Mouse (Mus musculus): ENCODE results near the gene Ergic1.

Gene Ergic1

GRCm38 (mm10) chr17:26690236-26690635, 128.9 kb downstream of the Ergic1 start:
- intact Hi-C loops (cut with DNase I): no loop called here

GRCm38 (mm10) chr17:26691110-26691509, 129.8 kb downstream of the Ergic1 start:
- intact Hi-C loops (cut with DNase I): no loop called here

- intact Hi-C loops (cut with DNase I): no loop called here
These were observed 132.1 kb downstream of the Ergic1 start for GRCm38 (mm10) chr17:26693424-26693823.

- intact Hi-C loops (cut with DNase I): no loop called here
These were observed 132.9 kb downstream of the Ergic1 start for GRCm38 (mm10) chr17:26694171-26694570.

- intact Hi-C loops (cut with DNase I): no loop called here
These were observed 133.9 kb downstream of the Ergic1 start for GRCm38 (mm10) chr17:26695193-26695592.

GRCm38 (mm10) chr17:26698846-26699245, 137.6 kb downstream of the Ergic1 start:
- intact Hi-C loops (cut with DNase I): no loop called here

- intact Hi-C loops (cut with DNase I): no loop called here
These were observed 138.7 kb downstream of the Ergic1 start for GRCm38 (mm10) chr17:26699819-26700616.

GRCm38 (mm10) chr17:26701565-26701964, 140.3 kb downstream of the Ergic1 start:
- intact Hi-C loops (cut with DNase I): no loop called here

- intact Hi-C loops (cut with DNase I): no loop called here
These were observed 141.3 kb downstream of the Ergic1 start for GRCm38 (mm10) chr17:26702621-26703020.

GRCm38 (mm10) chr17:26703671-26704070, 142.4 kb downstream of the Ergic1 start:
- intact Hi-C loops (cut with DNase I): no loop called here

GRCm38 (mm10) chr17:26705463-26706359, 144.4 kb downstream of the Ergic1 start:
- intact Hi-C loops (cut with DNase I): no loop called here

Small RNA genes within 50 kb of the gene (microRNA-seq; reads per million reads assigned to microRNA genes)
- gene Gm22420: 0 reads per million in 2 experiments
